Mouse (Mus musculus): Measurements from ENCODE around the gene Sh3pxd2b.

DNA sequence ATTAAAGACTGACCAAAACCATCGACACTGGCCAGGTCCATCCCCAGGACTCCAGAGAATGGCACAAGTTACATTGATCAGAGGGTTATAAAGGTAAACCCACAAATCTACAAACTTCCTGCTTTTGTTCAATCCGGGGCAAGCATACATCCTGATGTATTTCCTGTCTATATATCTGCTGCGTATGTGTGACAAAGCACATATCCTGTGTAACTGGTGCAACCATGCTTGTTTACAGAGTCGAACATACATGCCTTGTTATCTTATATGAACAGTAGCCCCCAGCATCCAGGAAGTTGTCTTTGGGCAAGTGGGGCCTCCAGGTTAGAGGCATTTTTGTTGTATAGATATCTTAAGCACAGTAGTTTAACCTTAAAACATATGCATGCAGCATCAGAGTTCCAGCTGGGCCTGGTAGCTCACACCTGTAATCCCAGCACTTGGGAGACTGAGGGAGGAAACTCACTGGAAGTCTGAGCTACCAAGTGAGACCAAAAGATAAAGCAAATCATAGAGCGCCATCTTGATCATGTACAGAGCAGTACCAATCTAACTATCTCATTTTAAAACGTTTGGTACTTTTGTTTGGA is 98.1 kb downstream of the Sh3pxd2b start:
- TF ChIP-seq CTCF (IDR thresholded peaks at IDR 0.05; ENCODE audit: low read depth) (no peak), EP300 (IDR thresholded peaks at IDR 0.05; ENCODE audit: low read depth) (no peak)

Measured in heart, postnatal 0 days (tissue).